Mouse (Mus musculus): ENCODE measurements around the gene Sema6d.

DNA sequence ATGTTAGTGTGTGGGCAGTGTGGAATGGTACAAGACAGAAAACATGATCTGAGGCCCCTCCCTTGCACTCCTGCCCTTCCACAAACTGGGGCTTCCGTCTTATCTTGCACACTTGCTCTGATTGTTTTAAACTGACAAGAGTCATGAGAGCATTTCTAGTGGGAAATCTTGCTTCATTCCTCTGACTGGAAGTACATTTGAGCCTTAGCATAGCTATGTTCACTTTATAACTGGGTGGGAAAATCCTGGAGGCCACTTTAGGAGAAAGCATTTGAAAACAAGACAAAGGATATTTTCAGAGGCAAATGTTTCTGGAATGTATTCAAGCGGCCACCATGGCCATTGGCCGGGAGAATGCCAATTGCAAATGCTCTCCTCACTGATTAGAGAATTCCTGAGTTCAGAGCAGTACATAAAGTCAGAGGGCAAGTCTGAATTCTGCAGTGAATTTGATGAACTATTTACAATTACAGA is 371.6 kb downstream of the Sema6d start:
- TF ChIP-seq CTCF (IDR thresholded peaks at IDR 0.05; ENCODE audit: borderline replicate concordance, insufficient read depth, low read depth, low read length) (no peak), POLR2A (IDR thresholded peaks at IDR 0.05; ENCODE audit: borderline replicate concordance, insufficient read depth, low read length) (no peak)
